Mouse (Mus musculus) neural tube, embryonic 10.5 days (tissue): ENCODE data around the gene Gm973.

Source experiments
- DNase-seq: peaks from one replicate; pipeline ENCODE4 v3.0.0-alpha.2; 2017; ENCODE audit warnings: low spot score; ENCODE audit errors: extremely low spot score

The Gm973 gene

GRCm38 (mm10) chr1:59491517-59491916, 24.5 kb upstream of the Gm973 start:
- DNase-seq, result no peak

DNA sequence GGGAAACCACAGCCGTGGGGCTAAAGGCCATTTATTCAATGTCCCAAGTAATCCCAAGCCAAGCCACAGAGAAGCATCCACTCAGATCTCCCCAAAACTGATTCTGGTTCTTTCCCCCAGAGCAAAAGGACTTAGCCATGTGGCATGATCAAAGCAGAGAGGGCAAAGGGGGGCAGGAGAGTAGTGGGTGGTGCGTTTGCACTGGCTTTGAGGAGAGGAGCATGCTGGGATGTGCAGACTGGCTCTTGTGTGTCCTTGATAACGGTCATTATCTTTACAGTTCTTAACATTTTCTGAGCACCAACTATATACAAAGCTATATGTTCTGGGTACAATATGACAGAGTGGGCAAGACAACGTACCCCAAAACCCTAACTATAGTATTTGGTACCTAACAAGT, 23.6 kb upstream of the Gm973 start:
- DNase-seq, result no peak

DNA sequence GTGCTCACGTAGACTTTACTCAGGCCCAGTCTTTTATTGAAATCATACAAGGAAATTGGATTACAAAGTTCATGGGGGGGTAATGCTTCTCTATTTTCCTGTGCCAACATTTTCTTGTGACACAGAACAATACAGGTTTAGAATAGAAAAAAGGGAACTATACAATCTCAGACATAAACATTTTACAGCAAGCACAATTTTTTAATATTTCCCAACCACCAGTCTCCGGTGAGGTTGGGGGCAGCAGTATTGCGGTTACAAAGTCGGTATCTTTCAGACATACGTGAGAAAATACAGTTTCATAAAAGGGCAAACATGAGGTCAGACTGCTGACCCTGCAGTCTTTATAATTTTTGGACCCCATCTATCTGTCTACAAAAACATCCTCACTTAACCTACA, 20.1 kb upstream of the Gm973 start:
- no peak for DNase-seq

- no peak for DNase-seq
Observed at GRCm38 (mm10) chr1:59497741-59498613, 18.1 kb upstream of the Gm973 start.

GRCm38 (mm10) chr1:59499327-59499726, 16.7 kb upstream of the Gm973 start:
- DNase-seq, result no peak

DNA sequence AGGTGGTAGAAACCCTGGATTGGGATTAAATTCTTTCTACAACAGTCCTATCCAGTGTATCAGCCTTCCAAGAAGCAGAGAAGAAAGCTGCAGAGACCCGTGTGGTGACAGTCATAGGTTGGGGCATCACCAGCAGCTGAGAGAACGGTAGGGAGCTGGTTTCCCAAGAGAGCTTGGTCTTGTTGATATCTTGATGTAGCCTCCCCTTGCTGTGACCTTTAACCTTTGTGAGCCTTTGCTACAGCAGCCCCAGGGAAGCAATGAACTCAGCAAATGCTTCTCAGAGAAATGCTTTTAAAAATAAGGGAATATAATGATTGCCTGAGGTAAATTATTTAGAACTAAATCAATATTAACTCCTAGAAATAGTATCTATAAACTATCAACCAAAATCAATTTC, 13.7 kb upstream of the Gm973 start:
- DNase-seq, result no peak

- DNase-seq, result no peak
Observed at GRCm38 (mm10) chr1:59503659-59504301, 12.3 kb upstream of the Gm973 start.

DNA sequence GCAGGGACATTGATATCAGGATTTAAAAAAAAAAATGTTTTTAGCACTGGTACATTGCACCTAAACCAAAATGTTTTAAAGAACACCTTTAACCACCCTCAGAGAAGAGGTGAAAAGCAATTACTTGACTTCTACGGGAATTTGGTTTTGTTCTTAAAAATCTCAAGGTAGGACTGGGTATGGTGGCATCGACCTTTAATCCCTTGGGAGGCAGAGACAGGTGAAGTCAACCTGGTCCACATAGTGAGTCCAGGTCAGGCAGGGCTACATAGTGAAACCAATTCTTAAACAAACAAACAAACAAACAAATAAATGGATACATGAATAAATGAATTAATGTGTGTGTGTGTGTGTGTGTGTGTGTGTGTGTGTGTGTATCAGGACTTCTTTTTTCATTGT, 11.8 kb upstream of the Gm973 start:
- DNase-seq, result no peak

GRCm38 (mm10) chr1:59508463-59509139, 7.5 kb upstream of the Gm973 start:
- no peak for DNase-seq

- DNase-seq, result no peak
Observed at GRCm38 (mm10) chr1:59511566-59512270, 4.3 kb upstream of the Gm973 start.

GRCm38 (mm10) chr1:59520226-59520837, 4.3 kb downstream of the Gm973 start:
- no peak for DNase-seq

DNA sequence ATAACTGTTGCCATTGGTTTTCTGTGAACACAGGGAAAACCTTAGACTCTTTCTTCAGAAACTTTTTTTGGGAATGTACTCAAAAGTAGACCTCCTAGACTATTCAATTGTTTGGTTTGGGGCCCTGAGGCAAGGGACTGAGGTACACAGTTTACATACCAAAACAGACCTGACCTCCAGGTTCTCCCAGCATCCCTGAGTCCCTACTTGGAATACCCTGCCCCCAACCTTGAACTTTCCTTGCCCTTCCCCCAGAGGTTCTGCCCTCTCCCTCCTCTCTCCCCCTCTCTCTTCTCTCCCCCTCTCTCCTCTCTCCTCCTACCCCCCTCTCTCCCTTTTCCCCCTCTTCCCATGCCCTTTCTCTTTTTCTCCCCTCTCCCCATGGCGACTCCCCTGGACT, 6.4 kb downstream of the Gm973 start:
- DNase-seq, result no peak

- DNase-seq, result no peak
Observed at GRCm38 (mm10) chr1:59523378-59523958, 7.4 kb downstream of the Gm973 start.

- DNase-seq, result no peak
Observed at GRCm38 (mm10) chr1:59524071-59524470, 8.0 kb downstream of the Gm973 start.

DNA sequence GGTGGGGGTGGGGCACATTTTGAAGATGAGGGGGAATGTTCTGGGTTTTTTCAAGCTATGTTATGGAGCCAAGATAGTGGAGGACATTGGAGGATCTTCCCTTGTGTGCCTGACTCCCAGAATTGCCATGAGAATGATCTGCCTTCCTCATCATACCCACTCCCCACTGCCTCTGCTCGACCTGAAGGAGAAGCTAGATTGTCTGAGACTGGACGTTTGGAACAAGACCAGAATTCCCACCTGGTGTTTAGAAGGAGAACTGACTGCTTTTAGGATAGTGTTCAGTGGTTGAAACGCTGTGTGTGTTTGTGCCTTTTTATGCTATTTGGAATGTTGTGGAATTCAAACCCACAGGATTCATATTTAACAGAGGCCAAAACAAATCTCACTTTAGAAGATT, 8.7 kb downstream of the Gm973 start:
- no peak for DNase-seq

DNA sequence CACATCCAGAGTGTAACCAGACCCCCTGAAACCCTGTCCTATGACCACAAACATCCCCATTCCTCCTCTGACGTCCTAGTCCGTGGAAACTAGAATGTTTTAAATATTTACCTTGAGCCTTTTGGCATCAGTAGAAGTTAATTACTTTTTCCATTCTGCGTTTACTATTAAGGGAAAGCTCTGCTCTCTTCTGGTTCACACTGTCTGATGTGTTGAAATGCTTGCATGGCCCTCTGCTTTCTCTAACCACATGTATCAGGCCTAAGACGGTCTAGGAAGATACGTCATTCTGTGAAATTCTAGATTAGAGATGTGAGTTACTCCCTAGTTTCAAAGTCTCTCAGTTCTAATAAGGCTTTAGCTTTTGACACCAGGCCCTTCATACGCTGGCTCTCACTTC, 11.2 kb downstream of the Gm973 start:
- DNase-seq, result no peak

GRCm38 (mm10) chr1:59534976-59535810, 19.1 kb downstream of the Gm973 start:
- DNase-seq, result no peak

DNA sequence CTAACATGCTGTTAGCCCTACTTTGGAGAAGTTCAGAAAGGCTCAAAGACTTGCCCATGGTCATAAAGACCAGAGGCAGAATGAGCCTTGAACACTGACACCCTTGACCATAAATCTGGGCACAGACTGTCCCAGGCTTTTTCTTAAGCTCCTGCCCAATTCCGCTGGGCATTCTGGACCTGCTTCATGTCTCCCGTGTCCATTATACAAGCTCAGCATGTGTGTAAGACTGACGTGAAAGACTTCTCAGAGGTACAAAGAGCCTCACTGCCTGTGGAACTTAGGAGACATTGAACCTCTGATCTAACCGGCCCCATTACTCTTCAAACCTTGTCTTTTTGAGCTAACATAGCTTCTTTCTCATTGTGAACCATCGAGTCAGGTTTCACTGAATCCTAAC, 22.3 kb downstream of the Gm973 start:
- no peak for DNase-seq

DNA sequence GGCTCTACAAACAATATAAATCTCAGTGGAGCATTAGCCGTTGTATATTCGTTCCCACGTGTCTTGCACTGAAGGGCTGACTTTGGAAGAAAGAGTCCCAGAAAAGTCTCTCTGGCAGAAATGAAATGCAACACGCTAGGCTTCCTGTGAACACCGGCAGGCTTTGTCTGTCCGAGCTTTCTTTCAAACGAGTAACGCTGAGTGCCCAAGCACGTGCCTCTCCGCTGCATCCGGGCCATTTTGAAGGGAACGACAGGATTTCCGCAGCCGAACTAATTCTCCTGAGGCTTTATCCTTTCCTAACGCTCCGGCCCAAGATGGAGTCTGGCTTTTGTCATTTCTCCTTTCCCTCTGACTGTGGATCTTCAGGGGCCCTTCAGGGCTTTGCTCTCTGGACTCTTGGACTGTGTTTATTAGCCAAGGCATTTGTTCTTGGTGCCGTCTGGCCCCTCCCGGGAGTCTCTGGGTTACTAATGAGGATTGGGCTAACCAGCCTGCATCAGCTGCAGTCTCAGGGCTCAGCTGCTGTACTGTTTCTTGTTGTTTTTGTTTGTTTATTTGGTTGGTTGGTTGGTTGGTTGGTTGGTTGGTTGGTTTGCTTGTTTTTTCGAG, 24.6 kb downstream of the Gm973 start:
- no peak for DNase-seq
